Comparison of ENCODE assay signal across 10 mouse cellular contexts in the genomic region with DNA sequence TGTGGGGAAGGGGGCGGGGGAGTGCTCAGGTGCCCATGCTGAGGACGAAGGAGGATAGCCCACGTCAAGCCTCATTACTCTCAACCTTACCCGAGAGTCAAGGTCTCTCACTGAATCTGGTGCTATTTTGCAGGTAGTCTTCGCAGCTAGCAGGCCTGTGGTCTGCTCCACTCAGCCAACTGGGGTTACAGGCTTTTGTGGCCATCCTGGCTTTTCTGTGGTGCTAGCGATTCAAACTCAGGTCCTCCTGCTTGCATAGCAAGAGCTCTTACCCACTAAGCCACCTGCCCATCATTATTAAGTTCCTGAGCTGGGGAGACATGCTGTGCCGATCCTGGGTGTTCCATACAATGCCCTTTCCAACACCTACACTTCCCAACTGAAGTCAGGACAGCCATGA. TPM values are rescaled to one million over a fixed set of nuclear protein-coding genes. Genes with fewer than 3 reads are reported as not detected.
DNase-seq lines count a peak whose midpoint lies in the region; ATAC-seq and TF ChIP-seq lines count a peak whose summit lies in the region.
"Had no signal": no experiment of that assay in that cellular context is flagged by ENCODE, and none has a peak within 500 bp of the region (broad histone marks: within the 10 kb centered on the region; RNA-seq: fewer than 3 reads in every experiment).

No protein-coding gene starts in this region.

- ATAC-seq in heart, embryonic 14.5 days (ENCODE audit: insufficient number of reproducible peaks, insufficient read depth, low FRiP score, low read depth) = no peak
- ATAC-seq in lung, embryonic 15.5 days (ENCODE audit: borderline replicate concordance, extremely low read depth, low FRiP score, low TSS enrichment) = no peak
- ATAC-seq in hindbrain, embryonic 16.5 days = no peak

- H3K27ac ChIP-seq in heart, embryonic 14.5 days (replicated peaks in 1 of 2; ENCODE audit: control insufficient read depth in 1 of 2, insufficient read depth in 1 of 2, low read depth in 2 of 2, low read length in 2 of 2) = 0 out of 4 replicates have a peak overlapping the region, but pooled peaks of 1 of the 2 experiments have one; percentile 43
- H3K27ac ChIP-seq in lung, embryonic 15.5 days = peak overlapping the region; percentile 62
- H3K27ac ChIP-seq in forebrain, embryonic 10.5 days = 0 out of 2 replicates have a peak overlapping the region, but pooled peaks have one; percentile 25
- H3K27ac ChIP-seq in hindbrain, embryonic 16.5 days (ENCODE audit: low read depth, low read length) = peak overlapping the region; percentile 58; the same call in 1 of the 2 replicates
- H3K27ac ChIP-seq: neural tube, embryonic 12.5 days had no signal

- H3K9ac ChIP-seq in heart, embryonic 14.5 days (ENCODE audit: low read length) = 0 out of 2 replicates have a peak overlapping the region, but pooled peaks have one; percentile 42
- H3K9ac ChIP-seq in lung, embryonic 15.5 days = no peak overlapping the region
- no peak overlapping the region for H3K9ac ChIP-seq in hindbrain, embryonic 16.5 days (ENCODE audit: low read depth, low read length)
- H3K9ac ChIP-seq: neural tube, embryonic 12.5 days had no signal

- no peaks in the 10 kb centered on the region for H3K27me3 ChIP-seq in heart, embryonic 14.5 days (ENCODE audit: control insufficient read depth, insufficient read depth, low read length)
- H3K27me3 ChIP-seq in lung, embryonic 15.5 days = no peaks in the 10 kb centered on the region
- H3K27me3 ChIP-seq in forebrain, embryonic 10.5 days (ENCODE audit: poor library complexity, severe bottlenecking) = no peaks in the 10 kb centered on the region
- H3K27me3 ChIP-seq in hindbrain, embryonic 16.5 days (replicated peaks; ENCODE audit: control insufficient read depth, insufficient read depth, low read length) = no peaks in the 10 kb centered on the region
- H3K27me3 ChIP-seq: neural tube, embryonic 12.5 days had no signal

- intact Hi-C loops in heart, postnatal 10 days (cut with DNase I) = loop anchor here (1.0 kb wide), 1 partner anchor 141 kb away; no protein-coding TSS in a partner anchor

- H3K4me1 ChIP-seq in heart, embryonic 14.5 days (ENCODE audit: control insufficient read depth in 2 of 2, insufficient read depth in 2 of 2, low read length in 2 of 2) = peaks cover 16 to 25% of the 10 kb centered on the region in 2 experiments
- H3K4me1 ChIP-seq in lung, embryonic 15.5 days = peaks cover 22% of the 10 kb centered on the region
- peaks cover 18% of the 10 kb centered on the region for H3K4me1 ChIP-seq in lung, adult 2 months (ENCODE audit: control insufficient read depth, insufficient read depth, low read length)
- peaks cover 27% of the 10 kb centered on the region for H3K4me1 ChIP-seq in forebrain, embryonic 10.5 days
- peaks cover 26% of the 10 kb centered on the region for H3K4me1 ChIP-seq in hindbrain, embryonic 16.5 days (ENCODE audit: control insufficient read depth, insufficient read depth, low read depth, low read length)

- no peaks in the 10 kb centered on the region for H3K9me3 ChIP-seq in heart, embryonic 14.5 days (ENCODE audit: control insufficient read depth, low read length)
- no peaks in the 10 kb centered on the region for H3K9me3 ChIP-seq in lung, embryonic 15.5 days
- H3K9me3 ChIP-seq in forebrain, embryonic 10.5 days = no peaks in the 10 kb centered on the region; the same call in 1 of the 2 replicates
- H3K9me3 ChIP-seq in hindbrain, embryonic 16.5 days (ENCODE audit: control insufficient read depth, low read length) = no peaks in the 10 kb centered on the region
- H3K9me3 ChIP-seq: neural tube, embryonic 12.5 days had no signal

- TF ChIP-seq POLR2A in lung, adult 2 months (IDR thresholded peaks at IDR 0.05; ENCODE audit: borderline replicate concordance, extremely low read depth, low read depth, low read length) = no peak

- no peak overlapping the region for H3K4me3 ChIP-seq in heart, embryonic 14.5 days (ENCODE audit: control insufficient read depth in 1 of 2, insufficient read depth in 1 of 2, low read depth in 1 of 2, low read length in 2 of 2)
- no peak overlapping the region for H3K4me3 ChIP-seq in lung, embryonic 15.5 days
- no peak overlapping the region for H3K4me3 ChIP-seq in lung, adult 2 months (replicated peaks; ENCODE audit: extremely low read depth, low read depth, low read length)
- no peak overlapping the region for H3K4me3 ChIP-seq in forebrain, embryonic 10.5 days
- H3K4me3 ChIP-seq in hindbrain, embryonic 16.5 days (ENCODE audit: low read length) = no peak overlapping the region
- H3K4me3 ChIP-seq: neural tube, embryonic 12.5 days had no signal

- no peak for DNase-seq in heart, postnatal 10 days
- DNase-seq in lung, adult 2 months = no peak
- no peak for DNase-seq in forebrain, embryonic 10.5 days (ENCODE audit: extremely low spot score, low spot score)
- DNase-seq in testis, postnatal 14 days (ENCODE audit: low spot score) = no peak
- DNase-seq in thymus, postnatal 0 days (ENCODE audit: low spot score) = no peak
- DNase-seq: thymus, adult 18-20 months had no signal

- no peak for TF ChIP-seq CTCF in lung, adult 2 months (IDR thresholded peaks at IDR 0.05; ENCODE audit: insufficient read depth, low read length)

- no peaks in the 10 kb centered on the region for H3K36me3 ChIP-seq in heart, embryonic 14.5 days (ENCODE audit: control insufficient read depth, insufficient read depth, low read length)
- no peaks in the 10 kb centered on the region for H3K36me3 ChIP-seq in lung, embryonic 15.5 days
- no peaks in the 10 kb centered on the region for H3K36me3 ChIP-seq in forebrain, embryonic 10.5 days (replicated peaks)
- no peaks in the 10 kb centered on the region for H3K36me3 ChIP-seq in hindbrain, embryonic 16.5 days (ENCODE audit: control insufficient read depth, insufficient read depth, low read length)
- H3K36me3 ChIP-seq: neural tube, embryonic 12.5 days had no signal

- WGBS in heart, embryonic 14.5 days = 81% methylated on average over 7 of the region's 7 CpGs
- 62% methylated on average over 7 of the region's 7 CpGs for whole genome bisulfite sequencing in lung, embryonic 15.5 days
- 79% methylated on average over 7 of the region's 7 CpGs for WGBS in lung, adult 2 months
- 67% methylated on average over 7 of the region's 7 CpGs for WGBS in forebrain, embryonic 10.5 days
- 66% methylated on average over 7 of the region's 7 CpGs for WGBS in hindbrain, embryonic 16.5 days

- no peak overlapping the region for H3K4me2 ChIP-seq in heart, embryonic 14.5 days (ENCODE audit: low read length)
- no peak overlapping the region for H3K4me2 ChIP-seq in lung, embryonic 15.5 days
- no peak overlapping the region for H3K4me2 ChIP-seq in hindbrain, embryonic 16.5 days (ENCODE audit: low read length)
- H3K4me2 ChIP-seq: neural tube, embryonic 12.5 days had no signal

RNA-seq across cellular contexts. Expression of gene Fam49a, which starts 55.7 kb away (rescaled TPM):
- 37.8 and 40.5 TPM in 2 replicates for polyA plus RNA-seq in heart, embryonic 14.5 days (2014; fragmentation: Nextera tagmentation; extraction: Ambion mirVana)
- total RNA-seq in heart, postnatal 10 days (2021) = 10 to 100 TPM; 14.7 to 15.6 TPM
- 12.6 and 14.4 TPM in 2 replicates for polyA plus RNA-seq in lung, embryonic 15.5 days (2015; fragmentation: Nextera tagmentation; extraction: Ambion mirVana)
- polyA plus RNA-seq in lung, adult 2 months (2012; rRNA removed) = 9.0 and 10.4 TPM in 2 replicates
- polyA plus RNA-seq in forebrain, embryonic 10.5 days (2016; fragmentation: Nextera tagmentation; extraction: Ambion mirVana) = 5.3 and 6.3 TPM in 2 replicates
- 61.9 and 65.1 TPM in 2 replicates for polyA plus RNA-seq in hindbrain, embryonic 16.5 days (2015; fragmentation: Nextera tagmentation; extraction: Ambion mirVana)
- 8.2 and 8.7 TPM in 2 replicates for polyA plus RNA-seq in thymus, postnatal 0 days (2015; fragmentation: Nextera tagmentation; extraction: Ambion mirVana)
